Comparison of ENCODE assay signal across 26 mouse cellular contexts in genomic region chr2:48895186-48895585, GRCm38 (mm10).
"Had no signal": no experiment of that assay in that cellular context is flagged by ENCODE, and none has a peak within 500 bp of the region (broad histone marks: within the 10 kb centered on the region; RNA-seq: fewer than 3 reads in every experiment).

No protein-coding gene starts in this region.

- H3K36me3 ChIP-seq: intestine, embryonic 15.5 days had no signal

- H3K27ac ChIP-seq: gastrocnemius, adult 2 months; heart, embryonic 10.5 days; hindbrain, embryonic 10.5 days; hindbrain, embryonic 12.5 days; hindbrain, embryonic 14.5 days; intestine, embryonic 15.5 days; layer of hippocampus, adult 2 months; limb, embryonic 13.5 days; limb, embryonic 15.5 days; liver, embryonic 12.5 days; liver, embryonic 14.5 days had no signal

- H3K9me3 ChIP-seq: heart, embryonic 10.5 days; heart, embryonic 12.5 days; hindbrain, embryonic 10.5 days; hindbrain, embryonic 12.5 days; intestine, embryonic 15.5 days; limb, embryonic 13.5 days; limb, embryonic 15.5 days; liver, embryonic 12.5 days had no signal

- H3K4me1 ChIP-seq: heart, embryonic 10.5 days; heart, embryonic 12.5 days; hindbrain, embryonic 10.5 days; hindbrain, embryonic 12.5 days; intestine, embryonic 15.5 days; limb, embryonic 13.5 days; limb, embryonic 15.5 days; liver, embryonic 12.5 days had no signal

- H3K4me2 ChIP-seq: heart, embryonic 12.5 days; hindbrain, embryonic 12.5 days; hindbrain, embryonic 14.5 days; intestine, embryonic 15.5 days; limb, embryonic 13.5 days; limb, embryonic 15.5 days; liver, embryonic 12.5 days had no signal

- ATAC-seq: inflammation-experienced regulatory T-cells, adult 6 months; intestine, embryonic 15.5 days; intestine, postnatal 0 days; liver, embryonic 12.5 days had no signal

- H3K9ac ChIP-seq: heart, embryonic 12.5 days; hindbrain, embryonic 12.5 days; hindbrain, embryonic 14.5 days; intestine, embryonic 15.5 days; limb, embryonic 13.5 days; limb, embryonic 15.5 days; liver, embryonic 12.5 days; liver, embryonic 14.5 days had no signal

- DNase-seq: gastrocnemius, adult 2 months; gastrocnemius, postnatal 10 days; gastrocnemius, postnatal 25 days; heart, adult 18-20 months; heart, postnatal 10 days; heart, postnatal 4 days; kidney, adult 18-20 months; kidney, adult 8-10 months; kidney, postnatal 10 days; kidney, postnatal 25 days; kidney, postnatal 4 days; layer of hippocampus, postnatal 36 days; left cerebral cortex, postnatal 4 days had no signal

- H3K27me3 ChIP-seq: heart, embryonic 12.5 days; hindbrain, embryonic 12.5 days; intestine, embryonic 15.5 days; limb, embryonic 13.5 days; limb, embryonic 15.5 days; liver, embryonic 12.5 days had no signal

- H3K4me3 ChIP-seq: gastrocnemius, adult 2 months; heart, embryonic 10.5 days; heart, embryonic 12.5 days; hindbrain, embryonic 10.5 days; hindbrain, embryonic 12.5 days; intestine, embryonic 15.5 days; layer of hippocampus, adult 2 months; limb, embryonic 13.5 days; limb, embryonic 15.5 days; liver, embryonic 12.5 days had no signal
